Mouse (Mus musculus): ENCODE measurements around the gene Ankrd52. TPM values are rescaled to one million over a fixed set of nuclear protein-coding genes. Genes with fewer than 3 reads are reported as not detected.

Ankrd52 gene
- polyA plus RNA-seq, 1 experiment from 2014 or later, result 9.0 TPM

- no peaks in the 10 kb centered on the region for H3K27me3 ChIP-seq (ENCODE audit: low read depth, poor library complexity, severe bottlenecking)
- peaks cover 54% of the 10 kb centered on the region for H3K36me3 ChIP-seq
- peak within 1 kb of the TSS; percentile 93 for H3K4me3 ChIP-seq
- WGBS, result under 1% methylated on average over 50 of the region's 50 CpGs
- H3K9me3 ChIP-seq (replicated peaks), result no peaks in the 10 kb centered on the region
- peak; percentile 99 for DNase-seq (ENCODE audit: low spot score)
- H3K27ac ChIP-seq (replicated peaks), result peak within 1 kb of the TSS; percentile 96
- peaks cover 52% of the 10 kb centered on the region for H3K4me1 ChIP-seq
Measured at GRCm38 (mm10) chr10:128411211-128412054, 34.5 kb downstream of the Ankrd52 start, which contains the start of the genes Nabp2 and Rnf41. Gene Nabp2, minus strand, starts transcription at chr10:128411492. Gene Rnf41, plus strand, starts transcription at chr10:128411657.

- WGBS, result under 1% methylated on average over 14 of the region's 14 CpGs
- no peaks in the 10 kb centered on the region for H3K27me3 ChIP-seq (ENCODE audit: low read depth, poor library complexity, severe bottlenecking)
- no peak for DNase-seq (ENCODE audit: low spot score)
- peaks cover 52% of the 10 kb centered on the region for H3K4me1 ChIP-seq
- no peaks in the 10 kb centered on the region for H3K9me3 ChIP-seq (replicated peaks)
- peaks cover 54% of the 10 kb centered on the region for H3K36me3 ChIP-seq
- peak overlapping the region; percentile 96 for H3K27ac ChIP-seq (replicated peaks)
- peak overlapping the region; percentile 93 for H3K4me3 ChIP-seq
Measured at GRCm38 (mm10) chr10:128412055-128412381, 35.1 kb downstream of the Ankrd52 start.

- 56% methylated on average over 1 of the region's 1 CpGs for WGBS
- H3K27ac ChIP-seq (replicated peaks), result peak overlapping the region; percentile 96
- H3K36me3 ChIP-seq, result peaks cover 54% of the 10 kb centered on the region
- peak overlapping the region; percentile 93 for H3K4me3 ChIP-seq
- H3K4me1 ChIP-seq, result peaks cover 52% of the 10 kb centered on the region
- no peaks in the 10 kb centered on the region for H3K27me3 ChIP-seq (ENCODE audit: low read depth, poor library complexity, severe bottlenecking)
- no peaks in the 10 kb centered on the region for H3K9me3 ChIP-seq (replicated peaks)
- no peak for DNase-seq (ENCODE audit: low spot score)
Measured at GRCm38 (mm10) chr10:128412558-128412957, 35.6 kb downstream of the Ankrd52 start.

- H3K9me3 ChIP-seq (replicated peaks), result no peaks in the 10 kb centered on the region
- H3K4me3 ChIP-seq, result peak overlapping the region; percentile 93
- H3K27me3 ChIP-seq (ENCODE audit: low read depth, poor library complexity, severe bottlenecking), result no peaks in the 10 kb centered on the region
- H3K27ac ChIP-seq (replicated peaks), result no peak overlapping the region
- DNase-seq (ENCODE audit: low spot score), result no peak
- H3K4me1 ChIP-seq, result peaks cover 47% of the 10 kb centered on the region
- peaks cover 54% of the 10 kb centered on the region for H3K36me3 ChIP-seq
- 77% methylated on average over 1 of the region's 1 CpGs for WGBS
Measured at GRCm38 (mm10) chr10:128413076-128413475, 36.2 kb downstream of the Ankrd52 start.

GRCm38 (mm10) chr10:128414848-128415247 is 37.9 kb downstream of the Ankrd52 start:
- 96% methylated on average over 5 of the region's 5 CpGs for WGBS
- Histone ChIP-seq H3K9me3 (replicated peaks) (no peaks in the 10 kb centered on the region), H3K27me3 (ENCODE audit: low read depth, poor library complexity, severe bottlenecking) (no peaks in the 10 kb centered on the region), H3K36me3 (peaks cover 68% of the 10 kb centered on the region), H3K4me1 (peaks cover 37% of the 10 kb centered on the region), H3K4me3 (no peak overlapping the region), H3K27ac (replicated peaks) (no peak overlapping the region)
- DNase-seq (ENCODE audit: low spot score), result no peak

- Histone ChIP-seq H3K4me3 (no peak overlapping the region), H3K4me1 (no peaks in the 10 kb centered on the region), H3K36me3 (peaks cover 97% of the 10 kb centered on the region), H3K27me3 (ENCODE audit: low read depth, poor library complexity, severe bottlenecking) (no peaks in the 10 kb centered on the region), H3K9me3 (replicated peaks) (no peaks in the 10 kb centered on the region), H3K27ac (replicated peaks) (no peak overlapping the region)
- 94% methylated on average over 5 of the region's 5 CpGs for WGBS
- DNase-seq (ENCODE audit: low spot score), result no peak
Measured at GRCm38 (mm10) chr10:128422426-128422825, 45.5 kb downstream of the Ankrd52 start.

- Histone ChIP-seq H3K4me1 (no peaks in the 10 kb centered on the region), H3K4me3 (no peak overlapping the region), H3K9me3 (replicated peaks) (no peaks in the 10 kb centered on the region), H3K27ac (replicated peaks) (no peak overlapping the region), H3K36me3 (peaks cover 94% of the 10 kb centered on the region), H3K27me3 (ENCODE audit: low read depth, poor library complexity, severe bottlenecking) (no peaks in the 10 kb centered on the region)
- 80% methylated on average over 7 of the region's 7 CpGs for WGBS
- no peak for DNase-seq (ENCODE audit: low spot score)
Measured at GRCm38 (mm10) chr10:128424604-128425003, 47.7 kb downstream of the Ankrd52 start.

- WGBS, result 92% methylated on average over 3 of the region's 3 CpGs
- H3K27me3 ChIP-seq (ENCODE audit: low read depth, poor library complexity, severe bottlenecking), result no peaks in the 10 kb centered on the region
- no peaks in the 10 kb centered on the region for H3K9me3 ChIP-seq (replicated peaks)
- no peak for DNase-seq (ENCODE audit: low spot score)
- H3K36me3 ChIP-seq, result peaks cover 94% of the 10 kb centered on the region
- H3K4me3 ChIP-seq, result no peak overlapping the region
- H3K4me1 ChIP-seq, result no peaks in the 10 kb centered on the region
- no peak overlapping the region for H3K27ac ChIP-seq (replicated peaks)
Measured at GRCm38 (mm10) chr10:128425260-128425659, 48.3 kb downstream of the Ankrd52 start.

GRCm38 (mm10) chr10:128429052-128429451 is 52.1 kb downstream of the Ankrd52 start:
- WGBS, result 94% methylated on average over 5 of the region's 5 CpGs

GRCm38 (mm10) chr10:128429454-128429853 is 52.5 kb downstream of the Ankrd52 start:
- no peak overlapping the region for H3K27ac ChIP-seq (replicated peaks)
- H3K27me3 ChIP-seq (ENCODE audit: low read depth, poor library complexity, severe bottlenecking), result no peaks in the 10 kb centered on the region
- 89% methylated on average over 4 of the region's 4 CpGs for WGBS
- no peak overlapping the region for H3K4me3 ChIP-seq
- H3K36me3 ChIP-seq, result peaks cover 88% of the 10 kb centered on the region
- H3K4me1 ChIP-seq, result no peaks in the 10 kb centered on the region
- no peaks in the 10 kb centered on the region for H3K9me3 ChIP-seq (replicated peaks)
- DNase-seq (ENCODE audit: low spot score), result no peak

More at GRCm38 (mm10) chr10:128429052-128429451, 52.1 kb downstream of the Ankrd52 start:
- Histone ChIP-seq H3K4me1 (no peaks in the 10 kb centered on the region), H3K36me3 (peaks cover 88% of the 10 kb centered on the region), H3K27me3 (ENCODE audit: low read depth, poor library complexity, severe bottlenecking) (no peaks in the 10 kb centered on the region), H3K4me3 (no peak overlapping the region), H3K27ac (replicated peaks) (no peak overlapping the region), H3K9me3 (replicated peaks) (no peaks in the 10 kb centered on the region)
- no peak for DNase-seq (ENCODE audit: low spot score)

GRCm38 (mm10) chr10:128433417-128433816 is 56.5 kb downstream of the Ankrd52 start:
- no peak for DNase-seq (ENCODE audit: low spot score)
- no peaks in the 10 kb centered on the region for H3K9me3 ChIP-seq (replicated peaks)
- 90% methylated on average over 2 of the region's 2 CpGs for WGBS
- H3K4me1 ChIP-seq, result no peaks in the 10 kb centered on the region
- H3K27ac ChIP-seq (replicated peaks), result no peak overlapping the region
- no peaks in the 10 kb centered on the region for H3K27me3 ChIP-seq (ENCODE audit: low read depth, poor library complexity, severe bottlenecking)
- no peak overlapping the region for H3K4me3 ChIP-seq
- H3K36me3 ChIP-seq, result peaks cover 95% of the 10 kb centered on the region

GRCm38 (mm10) chr10:128434681-128435080 is 57.8 kb downstream of the Ankrd52 start:
- Histone ChIP-seq H3K27me3 (ENCODE audit: low read depth, poor library complexity, severe bottlenecking) (no peaks in the 10 kb centered on the region), H3K27ac (replicated peaks) (no peak overlapping the region), H3K4me1 (no peaks in the 10 kb centered on the region), H3K4me3 (no peak overlapping the region), H3K36me3 (peaks cover 95% of the 10 kb centered on the region), H3K9me3 (replicated peaks) (no peaks in the 10 kb centered on the region)
- WGBS, result 91% methylated on average over 10 of the region's 10 CpGs
- no peak for DNase-seq (ENCODE audit: low spot score)

GRCm38 (mm10) chr10:128435186-128435823 is 58.4 kb downstream of the Ankrd52 start:
- Histone ChIP-seq H3K27me3 (ENCODE audit: low read depth, poor library complexity, severe bottlenecking) (no peaks in the 10 kb centered on the region), H3K27ac (replicated peaks) (no peak overlapping the region), H3K4me1 (no peaks in the 10 kb centered on the region), H3K4me3 (no peak overlapping the region), H3K9me3 (replicated peaks) (no peaks in the 10 kb centered on the region), H3K36me3 (peaks cover 95% of the 10 kb centered on the region)
- 82% methylated on average over 17 of the region's 17 CpGs for WGBS
- no peak for DNase-seq (ENCODE audit: low spot score)

Data from midbrain, embryonic 10.5 days (tissue).